Mouse (Mus musculus) liver, embryonic 16.5 days (tissue): ENCODE data around the gene Atp2b2. TPM values are rescaled to one million over a fixed set of nuclear protein-coding genes. Genes with fewer than 3 reads are reported as not detected.

Experiments used
- ATAC-seq: fragments of 200-750 bp; cut with Nextera tagmentation; 2 replicates; pipeline ENCODE4 v1.8.0; 2017; ENCODE audit warnings: low read depth, mild to moderate bottlenecking, moderate number of reproducible peaks, moderate library complexity
- H3K27ac ChIP-seq: fragments of 300-500 bp; sonication (generic); 2 replicates; pipeline ENCODE4 v1.5.1; 2014; ENCODE audit warnings: mild to moderate bottlenecking, low read length
- H3K27me3 ChIP-seq: fragments of 300-500 bp; sonication (generic); 2 replicates; pipeline ENCODE4 v1.6.1; 2014; ENCODE audit warnings: low read depth, low read length, mixed read lengths; ENCODE audit not compliant: control insufficient read depth, insufficient read depth
- H3K36me3 ChIP-seq: fragments of 300-500 bp; sonication (generic); 2 replicates; pipeline ENCODE4 v1.6.1; 2014; ENCODE audit warnings: mild to moderate bottlenecking; ENCODE audit not compliant: control insufficient read depth, insufficient read depth
- H3K4me1 ChIP-seq: fragments of 300-500 bp; sonication (generic); 2 replicates; pipeline ENCODE4 v1.6.1; 2014; ENCODE audit warnings: low read depth, low read length, mixed read lengths; ENCODE audit not compliant: control insufficient read depth
- H3K4me2 ChIP-seq: fragments of 300-500 bp; sonication (generic); 2 replicates; pipeline ENCODE4 v1.6.1; 2014; ENCODE audit warnings: low read depth, low read length, mixed read lengths
- H3K4me3 ChIP-seq: fragments of 300-500 bp; sonication (generic); 2 replicates; pipeline ENCODE4 v1.5.1; 2014; ENCODE audit warnings: low read depth, mild to moderate bottlenecking, low read length
- H3K9ac ChIP-seq: fragments of 300-500 bp; sonication (generic); 2 replicates; pipeline ENCODE4 v1.6.1; 2014; ENCODE audit warnings: low read depth, low read length
- H3K9me3 ChIP-seq: fragments of 300-500 bp; sonication (generic); replicated peaks from 2 replicates; pipeline ENCODE4 v1.6.1; 2016; ENCODE audit warnings: low read length; ENCODE audit not compliant: control insufficient read depth
- WGBS: fragments of 180-500 bp; shearing (Covaris S2); extraction: QIAGEN DNeasy Blood & Tissue Kit; methylation state at CpG from one replicate; pipeline ENCODE4 v1.1.7; 2014; ENCODE audit not compliant: insufficient replicate concordance; 5-methylcytosine and 5-hydroxymethylcytosine counted together
- polyA plus RNA-seq: library from polyadenylated mRNA; unstranded; fragments of >200 nt; fragmentation: Nextera tagmentation; extraction: Ambion mirVana; gene quantifications from 2 replicates; pipeline ENCODE4 v1.2.1, GENCODE M21; 2015

The Atp2b2 gene
- polyA plus RNA-seq, 1 experiment from 2014 or later = 2.6 TPM

- WGBS = 54% methylated on average over 9 of the region's 9 CpGs
- no peaks in the 10 kb centered on the region for H3K9me3 ChIP-seq
- H3K36me3 ChIP-seq = no peaks in the 10 kb centered on the region
- no peak overlapping the region for H3K27ac ChIP-seq
- no peak for ATAC-seq
- no peaks in the 10 kb centered on the region for H3K27me3 ChIP-seq
- no peak overlapping the region for H3K4me2 ChIP-seq
- no peak overlapping the region for H3K9ac ChIP-seq
- no peaks in the 10 kb centered on the region for H3K4me1 ChIP-seq
- H3K4me3 ChIP-seq = no peak overlapping the region
Measured at GRCm38 (mm10) chr6:113860023-113860734, 182.2 kb downstream of the Atp2b2 start.

- Histone ChIP-seq H3K9me3 (no peaks in the 10 kb centered on the region), H3K4me1 (no peaks in the 10 kb centered on the region), H3K9ac (no peak overlapping the region), H3K4me3 (no peak overlapping the region), H3K27me3 (no peaks in the 10 kb centered on the region), H3K4me2 (no peak overlapping the region), H3K27ac (no peak overlapping the region), H3K36me3 (no peaks in the 10 kb centered on the region)
- no peak for ATAC-seq
- 61% methylated on average over 9 of the region's 9 CpGs for WGBS
Measured at GRCm38 (mm10) chr6:113858317-113858716, 184.1 kb downstream of the Atp2b2 start.

GRCm38 (mm10) chr6:113857310-113857873 is 185.0 kb downstream of the Atp2b2 start:
- Histone ChIP-seq H3K27me3 (no peaks in the 10 kb centered on the region), H3K9ac (no peak overlapping the region), H3K4me3 (no peak overlapping the region), H3K4me1 (no peaks in the 10 kb centered on the region), H3K9me3 (no peaks in the 10 kb centered on the region), H3K36me3 (no peaks in the 10 kb centered on the region), H3K27ac (no peak overlapping the region), H3K4me2 (no peak overlapping the region)
- no peak for ATAC-seq
- WGBS = 40% methylated on average over 2 of the region's 2 CpGs

GRCm38 (mm10) chr6:113856790-113857189 is 185.6 kb downstream of the Atp2b2 start:
- H3K27me3 ChIP-seq = no peaks in the 10 kb centered on the region
- no peak overlapping the region for H3K4me3 ChIP-seq
- no peak overlapping the region for H3K27ac ChIP-seq
- H3K36me3 ChIP-seq = no peaks in the 10 kb centered on the region
- ATAC-seq = no peak
- no peaks in the 10 kb centered on the region for H3K9me3 ChIP-seq
- 65% methylated on average over 15 of the region's 15 CpGs for WGBS
- H3K4me1 ChIP-seq = no peaks in the 10 kb centered on the region
- H3K4me2 ChIP-seq = no peak overlapping the region
- H3K9ac ChIP-seq = no peak overlapping the region

- H3K4me2 ChIP-seq = no peak overlapping the region
- WGBS = 62% methylated on average over 1 of the region's 1 CpGs
- no peak for ATAC-seq
Measured at GRCm38 (mm10) chr6:113856095-113856646, 186.2 kb downstream of the Atp2b2 start.

GRCm38 (mm10) chr6:113855581-113855980 is 186.8 kb downstream of the Atp2b2 start:
- Histone ChIP-seq H3K4me3 (no peak overlapping the region), H3K36me3 (no peaks in the 10 kb centered on the region), H3K9ac (no peak overlapping the region), H3K27me3 (no peaks in the 10 kb centered on the region), H3K27ac (no peak overlapping the region), H3K4me2 (no peak overlapping the region), H3K9me3 (no peaks in the 10 kb centered on the region), H3K4me1 (no peaks in the 10 kb centered on the region)
- ATAC-seq = no peak

More at GRCm38 (mm10) chr6:113856095-113856646, 186.2 kb downstream of the Atp2b2 start:
- H3K27ac ChIP-seq = no peak overlapping the region
- H3K4me1 ChIP-seq = no peaks in the 10 kb centered on the region
- no peak overlapping the region for H3K9ac ChIP-seq
- no peaks in the 10 kb centered on the region for H3K9me3 ChIP-seq
- H3K4me3 ChIP-seq = no peak overlapping the region
- H3K27me3 ChIP-seq = no peaks in the 10 kb centered on the region
- H3K36me3 ChIP-seq = no peaks in the 10 kb centered on the region

- H3K9ac ChIP-seq = no peak overlapping the region
- H3K27me3 ChIP-seq = no peaks in the 10 kb centered on the region
- H3K4me3 ChIP-seq = no peak overlapping the region
- no peaks in the 10 kb centered on the region for H3K36me3 ChIP-seq
- H3K4me2 ChIP-seq = no peak overlapping the region
- ATAC-seq = peak; percentile 41
- H3K4me1 ChIP-seq = no peaks in the 10 kb centered on the region
- WGBS = 11% methylated on average over 3 of the region's 3 CpGs
- no peaks in the 10 kb centered on the region for H3K9me3 ChIP-seq
- no peak overlapping the region for H3K27ac ChIP-seq
Measured at GRCm38 (mm10) chr6:113852318-113852717, 190.1 kb downstream of the Atp2b2 start.

GRCm38 (mm10) chr6:113849819-113850218 is 192.6 kb downstream of the Atp2b2 start:
- H3K4me3 ChIP-seq = no peak overlapping the region
- no peaks in the 10 kb centered on the region for H3K4me1 ChIP-seq
- no peaks in the 10 kb centered on the region for H3K36me3 ChIP-seq
- H3K27me3 ChIP-seq = no peaks in the 10 kb centered on the region
- no peak overlapping the region for H3K27ac ChIP-seq
- H3K4me2 ChIP-seq = no peak overlapping the region
- no peaks in the 10 kb centered on the region for H3K9me3 ChIP-seq
- H3K9ac ChIP-seq = no peak overlapping the region
- WGBS = 42% methylated on average over 3 of the region's 3 CpGs
- ATAC-seq = no peak

- H3K4me2 ChIP-seq = no peak overlapping the region
- H3K36me3 ChIP-seq = no peaks in the 10 kb centered on the region
- H3K27me3 ChIP-seq = no peaks in the 10 kb centered on the region
- H3K4me1 ChIP-seq = no peaks in the 10 kb centered on the region
- H3K27ac ChIP-seq = no peak overlapping the region
- WGBS = 37% methylated on average over 2 of the region's 2 CpGs
- H3K9me3 ChIP-seq = no peaks in the 10 kb centered on the region
- H3K4me3 ChIP-seq = no peak overlapping the region
- no peak for ATAC-seq
- H3K9ac ChIP-seq = no peak overlapping the region
Measured at GRCm38 (mm10) chr6:113848655-113849054, 193.8 kb downstream of the Atp2b2 start.
